Mouse (Mus musculus) heart, embryonic 15.5 days (tissue): Measurements from ENCODE around the gene Sema4f. TPM values are rescaled to one million over a fixed set of nuclear protein-coding genes. Genes with fewer than 3 reads are reported as not detected.

Experiments used
- ATAC-seq: fragments of 200-750 bp; cut with Nextera tagmentation; replicated peaks from 2 replicates; pipeline ENCODE4 v1.8.0; 2017; ENCODE audit warnings: low read depth, moderate TSS enrichment; ENCODE audit not compliant: insufficient number of reproducible peaks, insufficient read depth, low FRiP score
- H3K27ac ChIP-seq: fragments of 300-500 bp; sonication (generic); 2 replicates; pipeline ENCODE4 v1.5.1; 2015; ENCODE audit warnings: mild to moderate bottlenecking, inconsistent platforms
- H3K27me3 ChIP-seq: fragments of 300-500 bp; sonication (generic); 2 replicates; pipeline ENCODE4 v1.6.1; 2015; ENCODE audit warnings: inconsistent platforms
- H3K36me3 ChIP-seq: fragments of 300-500 bp; sonication (generic); 2 replicates; pipeline ENCODE4 v1.6.1; 2015; ENCODE audit warnings: mild to moderate bottlenecking, inconsistent platforms
- H3K4me1 ChIP-seq: fragments of 300-500 bp; sonication (generic); replicated peaks from 2 replicates; pipeline ENCODE4 v1.6.1; 2015; ENCODE audit warnings: inconsistent platforms
- H3K4me2 ChIP-seq: fragments of 300-500 bp; sonication (generic); 2 replicates; pipeline ENCODE4 v1.6.1; 2015; ENCODE audit warnings: inconsistent platforms, mild to moderate bottlenecking, moderate library complexity
- H3K4me3 ChIP-seq: fragments of 300-500 bp; sonication (generic); 2 replicates; pipeline ENCODE4 v1.5.1; 2015; ENCODE audit warnings: mild to moderate bottlenecking, inconsistent platforms
- H3K9ac ChIP-seq: fragments of 300-500 bp; sonication (generic); 2 replicates; pipeline ENCODE4 v1.6.1; 2015; ENCODE audit warnings: mild to moderate bottlenecking, inconsistent platforms
- H3K9me3 ChIP-seq: fragments of 300-500 bp; sonication (generic); replicated peaks from 2 replicates; pipeline ENCODE4 v1.6.1; 2016; ENCODE audit warnings: inconsistent platforms
- WGBS: fragments of 180-500 bp; shearing (Covaris S2); methylation state at CpG from one replicate; pipeline ENCODE4 v1.1.7; 2015; ENCODE audit warnings: mixed read lengths; 5-methylcytosine and 5-hydroxymethylcytosine counted together
- polyA plus RNA-seq: library from polyadenylated mRNA; unstranded; fragments of >200 nt; fragmentation: Nextera tagmentation; extraction: Ambion mirVana; gene quantifications from 2 replicates; pipeline ENCODE4 v1.2.1, GENCODE M21; 2015

The Sema4f gene
- polyA plus RNA-seq, 1 experiment from 2014 or later, result 0.37 TPM

GRCm38 (mm10) chr6:82927617-82928016 is 12.0 kb downstream of the Sema4f start:
- no peaks in the 10 kb centered on the region for H3K36me3 ChIP-seq
- no peak overlapping the region for H3K27ac ChIP-seq
- no peaks in the 10 kb centered on the region for H3K9me3 ChIP-seq
- no peak overlapping the region for H3K4me2 ChIP-seq
- ATAC-seq, result no peak
- no peak overlapping the region for H3K9ac ChIP-seq
- H3K4me1 ChIP-seq, result no peaks in the 10 kb centered on the region
- no peak overlapping the region for H3K4me3 ChIP-seq
- WGBS, result 68% methylated on average over 5 of the region's 5 CpGs
- H3K27me3 ChIP-seq, result peaks cover 18% of the 10 kb centered on the region

DNA sequence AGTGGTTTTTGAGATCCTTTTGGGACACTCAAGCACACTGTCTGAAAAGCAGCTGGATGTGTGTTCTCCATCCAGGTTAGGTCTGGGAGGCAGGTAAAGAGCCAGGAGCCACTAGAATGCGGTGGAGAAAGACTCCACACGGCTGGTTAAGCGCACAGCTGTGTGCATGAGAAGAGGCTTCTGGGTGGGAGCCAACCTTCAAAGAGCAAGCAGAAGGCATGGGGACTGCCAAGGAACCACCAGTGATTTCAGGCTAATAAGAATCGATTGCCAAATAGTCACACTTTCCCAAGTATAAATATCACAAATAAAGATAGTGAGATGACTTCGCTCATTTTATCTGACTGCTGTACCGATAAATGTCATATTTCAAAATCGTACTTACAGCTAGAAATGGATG is 13.0 kb downstream of the Sema4f start:
- 66% methylated on average over 7 of the region's 7 CpGs for WGBS
- ATAC-seq, result no peak
- Histone ChIP-seq H3K9me3 (no peaks in the 10 kb centered on the region), H3K27me3 (peaks cover 11% of the 10 kb centered on the region), H3K9ac (no peak overlapping the region), H3K27ac (no peak overlapping the region), H3K4me2 (no peak overlapping the region), H3K4me3 (no peak overlapping the region), H3K4me1 (no peaks in the 10 kb centered on the region), H3K36me3 (no peaks in the 10 kb centered on the region)

DNA sequence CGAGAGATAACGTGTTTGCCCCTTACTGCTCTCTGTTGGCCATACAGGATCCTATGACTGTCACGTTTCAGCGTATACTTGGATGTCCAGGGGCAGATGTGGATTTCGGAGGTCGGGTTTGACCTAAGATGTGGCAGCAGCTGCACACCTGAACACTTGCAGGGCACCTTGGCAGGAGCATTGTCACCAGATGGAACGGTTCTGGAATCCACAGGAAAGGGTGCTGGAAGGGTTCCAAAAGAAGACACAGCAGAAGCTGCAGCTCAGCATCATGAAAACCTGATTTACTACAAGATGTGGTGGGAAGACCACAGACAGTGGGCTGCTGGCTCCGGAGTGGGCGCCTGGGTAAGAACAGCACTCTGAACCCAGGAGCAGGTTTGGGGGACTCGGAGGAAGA is 13.5 kb downstream of the Sema4f start:
- Histone ChIP-seq H3K4me1 (no peaks in the 10 kb centered on the region), H3K4me3 (no peak overlapping the region), H3K4me2 (no peak overlapping the region), H3K36me3 (no peaks in the 10 kb centered on the region), H3K9ac (no peak overlapping the region), H3K27ac (no peak overlapping the region), H3K27me3 (peaks cover 11% of the 10 kb centered on the region; the same call in 1 of the 2 replicates), H3K9me3 (no peaks in the 10 kb centered on the region)
- ATAC-seq, result no peak
- WGBS, result 73% methylated on average over 10 of the region's 10 CpGs

DNA sequence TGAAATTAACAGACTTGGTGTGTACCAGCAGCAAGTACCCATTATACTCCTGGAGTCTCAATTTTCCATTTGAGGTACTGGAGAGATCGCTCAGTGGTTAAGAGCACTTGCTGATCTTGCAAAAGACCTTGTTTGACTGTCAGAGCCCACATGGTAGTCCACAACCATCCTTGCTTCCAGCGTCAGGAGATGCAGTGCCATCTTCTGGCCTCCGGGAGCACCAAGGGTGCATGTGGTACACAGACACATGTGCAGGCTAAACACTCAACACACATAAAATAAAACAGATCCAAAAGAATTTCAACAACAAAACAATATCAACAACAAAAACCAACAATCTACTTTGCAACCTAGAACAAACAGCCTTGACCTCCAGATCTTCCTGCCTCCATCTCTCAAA is 14.6 kb downstream of the Sema4f start:
- peaks cover 11% of the 10 kb centered on the region; the same call in 1 of the 2 replicates for H3K27me3 ChIP-seq
- WGBS, result 49% methylated on average over 3 of the region's 3 CpGs
- no peak overlapping the region for H3K4me2 ChIP-seq
- no peaks in the 10 kb centered on the region for H3K4me1 ChIP-seq
- H3K9me3 ChIP-seq, result no peaks in the 10 kb centered on the region
- no peak overlapping the region for H3K4me3 ChIP-seq
- no peaks in the 10 kb centered on the region for H3K36me3 ChIP-seq
- no peak for ATAC-seq
- H3K27ac ChIP-seq, result no peak overlapping the region
- H3K9ac ChIP-seq, result no peak overlapping the region

DNA sequence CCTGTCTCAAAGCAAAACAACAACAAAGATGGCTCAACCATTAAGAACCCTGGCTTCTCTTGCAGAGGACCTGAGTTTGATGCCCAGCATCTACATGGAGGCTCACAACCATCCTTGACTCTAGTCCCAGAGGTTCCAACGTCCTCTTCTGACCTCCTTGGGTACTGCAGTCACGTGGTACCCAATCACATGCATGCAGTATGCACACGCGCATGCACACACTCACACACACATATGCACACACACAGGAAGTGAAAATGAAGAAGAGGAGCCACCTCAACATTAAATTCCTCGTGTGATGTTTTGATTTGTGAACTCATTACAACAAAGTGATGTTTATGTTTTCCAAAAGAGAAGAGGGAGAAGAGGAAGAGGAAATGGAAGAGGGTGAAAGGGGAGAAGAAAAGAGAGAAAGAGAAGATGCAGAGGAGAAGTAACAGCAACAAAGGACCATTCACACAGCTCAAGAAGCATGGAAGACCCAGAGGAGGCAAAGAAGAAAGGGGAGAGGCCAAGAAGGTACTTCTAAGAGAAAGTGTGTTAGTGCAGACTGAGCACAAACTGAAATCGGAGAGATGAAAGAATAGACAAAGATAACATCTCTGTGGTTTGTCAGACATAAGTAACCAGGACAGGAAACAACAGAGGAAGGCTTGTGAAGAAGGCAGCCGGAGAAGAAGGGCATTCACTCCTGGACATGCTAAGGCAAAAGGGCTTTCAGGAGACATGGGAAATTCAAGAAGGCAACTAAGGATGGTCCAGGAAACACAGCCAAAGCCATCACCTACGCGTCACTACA is 17.9 kb downstream of the Sema4f start:
- 64% methylated on average over 9 of the region's 9 CpGs for WGBS
- H3K9ac ChIP-seq, result no peak overlapping the region

DNA sequence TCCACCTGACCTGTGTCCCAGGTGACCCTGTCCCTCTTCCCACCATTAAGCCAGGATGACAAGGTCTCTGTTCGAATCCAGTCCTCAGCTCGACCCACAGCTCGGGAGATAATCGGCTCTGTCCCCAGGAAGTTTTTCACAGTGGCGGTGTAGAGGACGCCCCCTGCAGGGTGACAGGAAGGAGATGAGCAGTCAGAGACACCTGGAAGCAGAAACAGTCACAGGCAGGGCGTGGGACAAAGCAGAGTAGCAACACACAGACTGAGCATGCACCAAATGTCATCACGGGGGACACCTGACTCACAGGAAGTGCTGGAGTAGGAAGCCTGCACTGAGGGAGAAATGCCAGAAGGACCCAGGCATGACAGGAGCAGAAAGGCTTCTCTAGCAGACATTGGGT is 20.0 kb downstream of the Sema4f start:
- H3K36me3 ChIP-seq, result no peaks in the 10 kb centered on the region
- no peak overlapping the region for H3K27ac ChIP-seq
- no peak for ATAC-seq
- H3K9me3 ChIP-seq, result no peaks in the 10 kb centered on the region
- 39% methylated on average over 8 of the region's 8 CpGs for WGBS
- no peaks in the 10 kb centered on the region for H3K4me1 ChIP-seq
- no peak overlapping the region for H3K4me3 ChIP-seq
- no peak overlapping the region for H3K4me2 ChIP-seq
- H3K27me3 ChIP-seq, result peaks cover 12% of the 10 kb centered on the region; the same call in 1 of the 2 replicates
- H3K9ac ChIP-seq, result no peak overlapping the region

More for the DNA sequence above, 17.9 kb downstream of the Sema4f start:
- no peak for ATAC-seq
- H3K4me1 ChIP-seq, result no peaks in the 10 kb centered on the region
- no peaks in the 10 kb centered on the region for H3K36me3 ChIP-seq
- H3K4me2 ChIP-seq, result no peak overlapping the region
- no peak overlapping the region for H3K4me3 ChIP-seq
- H3K27ac ChIP-seq, result no peak overlapping the region
- peaks cover 18% of the 10 kb centered on the region for H3K27me3 ChIP-seq
- no peaks in the 10 kb centered on the region for H3K9me3 ChIP-seq

DNA sequence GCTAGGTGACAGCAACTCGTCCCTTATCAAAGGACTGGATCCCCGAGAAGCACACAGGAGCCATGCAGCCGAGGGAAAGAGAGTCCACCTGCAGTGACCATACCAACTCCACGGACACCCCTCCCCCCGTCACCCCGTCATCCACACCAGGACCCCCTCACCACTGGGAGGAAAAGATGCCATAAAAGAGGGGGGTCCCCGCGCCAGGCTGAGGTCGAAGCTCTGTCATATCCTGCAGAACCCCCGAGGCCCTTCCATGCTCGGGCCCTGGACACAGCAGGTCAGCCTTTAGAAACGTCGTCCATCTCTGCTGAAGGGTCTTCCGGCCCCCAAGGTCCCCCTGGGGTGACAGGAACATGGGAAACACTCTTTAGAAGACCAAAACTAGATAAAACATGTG is 21.2 kb downstream of the Sema4f start:
- no peaks in the 10 kb centered on the region for H3K9me3 ChIP-seq
- 77% methylated on average over 14 of the region's 14 CpGs for WGBS
- H3K27me3 ChIP-seq, result peaks cover 12% of the 10 kb centered on the region; the same call in 1 of the 2 replicates
- H3K4me2 ChIP-seq, result no peak overlapping the region
- no peak overlapping the region for H3K27ac ChIP-seq
- no peaks in the 10 kb centered on the region for H3K36me3 ChIP-seq
- H3K4me3 ChIP-seq, result no peak overlapping the region
- no peak overlapping the region for H3K9ac ChIP-seq
- H3K4me1 ChIP-seq, result no peaks in the 10 kb centered on the region
- no peak for ATAC-seq

DNA sequence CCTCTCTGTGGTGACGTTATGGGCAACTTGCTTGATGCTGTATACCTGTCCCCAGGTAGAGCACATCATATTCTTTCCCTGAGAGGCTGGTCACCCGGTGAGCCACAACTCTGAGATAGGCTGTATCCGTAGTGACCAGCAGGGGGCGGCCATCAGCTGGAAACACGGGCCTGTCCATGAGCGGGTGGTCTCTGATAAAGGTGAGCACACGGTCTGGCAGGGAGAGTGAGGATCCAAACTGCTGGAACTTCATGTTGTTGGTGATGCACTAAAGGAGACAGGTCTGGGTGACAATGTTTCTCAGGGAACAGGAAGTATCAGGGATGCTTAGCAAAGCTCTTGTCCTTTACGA is 21.8 kb downstream of the Sema4f start:
- Histone ChIP-seq H3K36me3 (no peaks in the 10 kb centered on the region), H3K4me2 (no peak overlapping the region), H3K4me1 (no peaks in the 10 kb centered on the region), H3K4me3 (no peak overlapping the region), H3K27me3 (peaks cover 12% of the 10 kb centered on the region; the same call in 1 of the 2 replicates), H3K27ac (no peak overlapping the region), H3K9me3 (no peaks in the 10 kb centered on the region), H3K9ac (no peak overlapping the region)
- no peak for ATAC-seq
- WGBS, result 16% methylated on average over 8 of the region's 8 CpGs

DNA sequence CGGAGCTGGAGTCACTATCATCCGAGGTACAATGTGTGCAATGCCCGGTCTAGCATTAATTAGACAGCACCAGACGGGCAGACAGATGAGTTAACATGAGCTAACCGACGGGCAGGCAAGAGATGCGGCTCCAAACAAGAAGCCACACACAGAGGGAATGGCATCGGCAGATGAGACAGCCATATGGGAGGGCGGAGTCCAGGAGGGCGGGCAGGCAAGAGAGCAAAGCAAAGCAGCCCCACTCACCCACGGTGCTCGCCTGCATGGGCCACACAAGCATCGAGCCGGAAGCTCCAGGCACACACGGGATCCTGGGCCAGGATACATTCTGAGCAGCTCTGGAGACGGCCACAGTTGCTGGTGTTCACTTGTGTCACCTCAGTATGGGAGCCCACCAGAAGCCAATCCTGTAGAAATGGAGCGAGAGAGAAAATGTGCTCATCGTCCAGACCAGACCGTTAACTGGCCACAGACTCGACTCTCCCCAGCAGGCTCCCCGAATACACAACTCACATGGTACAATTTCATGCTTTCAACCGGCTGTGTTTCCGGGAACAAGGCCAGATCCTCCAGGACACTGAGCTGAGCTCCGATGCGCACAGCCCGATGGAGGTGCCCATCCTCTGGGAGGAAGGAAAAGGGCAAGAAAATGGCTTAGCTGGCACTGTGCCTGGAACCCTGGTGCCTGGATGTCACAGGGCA is 22.3 kb downstream of the Sema4f start:
- 67% methylated on average over 26 of the region's 26 CpGs for WGBS
- Histone ChIP-seq H3K27ac (no peak overlapping the region), H3K4me3 (no peak overlapping the region), H3K4me1 (no peaks in the 10 kb centered on the region), H3K36me3 (no peaks in the 10 kb centered on the region), H3K4me2 (no peak overlapping the region), H3K27me3 (peaks cover 12% of the 10 kb centered on the region; the same call in 1 of the 2 replicates), H3K9ac (no peak overlapping the region), H3K9me3 (no peaks in the 10 kb centered on the region)
- ATAC-seq, result no peak

GRCm38 (mm10) chr6:82916459-82916858 is 23.1 kb downstream of the Sema4f start:
- peaks cover 12% of the 10 kb centered on the region; the same call in 1 of the 2 replicates for H3K27me3 ChIP-seq
- H3K36me3 ChIP-seq, result no peaks in the 10 kb centered on the region
- 78% methylated on average over 4 of the region's 4 CpGs for WGBS
- no peak overlapping the region for H3K4me2 ChIP-seq
- no peak for ATAC-seq
- no peak overlapping the region for H3K4me3 ChIP-seq
- no peak overlapping the region for H3K27ac ChIP-seq
- no peak overlapping the region for H3K9ac ChIP-seq
- H3K4me1 ChIP-seq, result no peaks in the 10 kb centered on the region
- no peaks in the 10 kb centered on the region for H3K9me3 ChIP-seq

GRCm38 (mm10) chr6:82915889-82916288 is 23.7 kb downstream of the Sema4f start:
- 17% methylated on average over 3 of the region's 3 CpGs for WGBS
- H3K27ac ChIP-seq, result no peak overlapping the region

More at GRCm38 (mm10) chr6:82915889-82916288, 23.7 kb downstream of the Sema4f start:
- H3K36me3 ChIP-seq, result no peaks in the 10 kb centered on the region
- H3K4me2 ChIP-seq, result no peak overlapping the region
- H3K4me3 ChIP-seq, result no peak overlapping the region
- H3K9me3 ChIP-seq, result no peaks in the 10 kb centered on the region
- H3K4me1 ChIP-seq, result no peaks in the 10 kb centered on the region
- no peak for ATAC-seq
- H3K9ac ChIP-seq, result no peak overlapping the region
- H3K27me3 ChIP-seq, result peaks cover 12% of the 10 kb centered on the region; the same call in 1 of the 2 replicates
